Mouse (Mus musculus) lung, postnatal 25 days (tissue): Measurements from ENCODE around the gene Tesmin.

ENCODE experiments used
- DNase-seq: peaks from one replicate; pipeline ENCODE4 v3.0.0; 2022; ENCODE audit warnings: low spot score

Tesmin gene

DNA sequence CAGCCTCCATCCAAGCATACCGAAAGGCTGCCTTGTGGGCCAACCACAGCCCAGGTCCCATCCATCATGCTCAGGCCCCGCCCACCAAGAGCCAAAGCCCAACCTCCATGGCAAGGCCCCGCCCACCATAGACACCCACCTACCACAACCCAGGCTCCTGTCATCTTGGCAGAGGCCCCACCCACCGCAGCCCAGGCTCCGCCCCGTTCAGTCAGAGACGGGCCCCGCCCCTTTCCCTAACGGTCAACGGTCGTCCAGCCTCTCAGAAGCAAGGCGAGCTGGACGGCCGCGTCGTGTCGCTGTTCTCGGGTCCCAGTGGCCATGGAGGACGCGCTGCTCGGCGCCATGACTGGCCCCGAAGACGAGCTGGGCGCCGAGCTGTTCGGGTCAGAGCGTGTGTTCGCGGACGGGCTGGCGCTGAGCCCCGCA is at the start of gene Tesmin:
Tesmin (plus strand) TSS at position 229 of the 429 bp plus-strand sequence.
- DNase-seq, result peak; percentile 85

DNA sequence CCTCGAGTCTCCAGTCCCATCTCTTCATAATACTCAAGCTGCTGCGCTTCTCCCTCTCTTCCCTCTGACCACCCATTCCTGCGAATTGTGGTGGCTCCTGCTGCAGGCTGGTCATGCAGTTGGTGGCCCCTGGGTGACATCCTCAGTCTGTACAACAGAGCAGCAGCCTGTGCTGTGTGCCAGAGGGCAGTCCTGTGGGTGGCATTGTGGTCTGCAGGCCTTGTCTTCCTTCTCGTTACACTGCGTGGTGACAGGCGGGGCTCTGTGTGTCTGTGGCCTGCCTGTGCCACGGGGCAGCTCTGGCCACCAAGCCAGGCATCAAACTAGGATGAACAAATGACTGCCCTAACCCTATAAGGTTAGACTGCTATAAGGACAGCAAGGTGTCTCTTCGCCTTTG is 49.5 kb upstream of the Tesmin start:
- DNase-seq, result peak; percentile 32

DNA sequence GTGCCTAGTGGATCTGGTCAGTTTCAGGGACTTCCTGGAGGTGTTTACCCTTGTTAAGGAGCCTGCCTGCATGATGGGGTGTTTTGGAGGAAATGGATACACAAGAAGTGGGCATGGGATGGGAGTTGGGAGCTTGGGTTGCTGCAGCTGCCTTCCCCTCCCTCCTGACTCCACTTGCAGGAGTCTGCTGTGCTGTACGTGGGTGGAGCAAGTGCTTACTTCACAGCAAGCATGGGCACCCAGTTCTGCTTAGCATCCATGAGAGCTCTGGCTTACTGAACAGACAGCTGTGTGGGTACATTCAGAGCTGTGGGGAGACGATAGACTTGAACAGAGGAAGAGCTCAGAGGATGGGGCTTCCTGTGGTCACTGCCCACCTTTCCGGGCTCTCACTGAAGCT is 47.6 kb upstream of the Tesmin start:
- DNase-seq, result no peak

DNA sequence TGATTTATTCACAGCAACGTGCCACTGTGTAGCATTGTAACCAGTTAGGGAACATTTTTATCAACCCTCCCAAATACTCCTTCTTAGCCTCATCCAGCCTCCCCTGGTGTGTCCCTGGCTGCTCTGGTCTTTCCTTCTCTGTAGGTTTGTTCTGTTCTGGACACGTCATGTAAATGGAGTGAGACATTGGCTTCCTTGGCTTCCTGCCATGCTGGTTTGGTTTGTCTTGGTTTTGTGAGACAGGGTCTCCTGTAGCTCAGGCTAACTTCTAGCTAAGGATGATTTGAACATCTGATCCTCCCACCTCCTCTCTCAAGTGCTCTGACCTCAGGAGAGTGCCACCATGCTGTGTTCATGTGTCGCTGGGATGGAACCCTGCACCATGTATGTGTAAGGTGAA is 44.7 kb upstream of the Tesmin start:
- DNase-seq, result no peak

DNA sequence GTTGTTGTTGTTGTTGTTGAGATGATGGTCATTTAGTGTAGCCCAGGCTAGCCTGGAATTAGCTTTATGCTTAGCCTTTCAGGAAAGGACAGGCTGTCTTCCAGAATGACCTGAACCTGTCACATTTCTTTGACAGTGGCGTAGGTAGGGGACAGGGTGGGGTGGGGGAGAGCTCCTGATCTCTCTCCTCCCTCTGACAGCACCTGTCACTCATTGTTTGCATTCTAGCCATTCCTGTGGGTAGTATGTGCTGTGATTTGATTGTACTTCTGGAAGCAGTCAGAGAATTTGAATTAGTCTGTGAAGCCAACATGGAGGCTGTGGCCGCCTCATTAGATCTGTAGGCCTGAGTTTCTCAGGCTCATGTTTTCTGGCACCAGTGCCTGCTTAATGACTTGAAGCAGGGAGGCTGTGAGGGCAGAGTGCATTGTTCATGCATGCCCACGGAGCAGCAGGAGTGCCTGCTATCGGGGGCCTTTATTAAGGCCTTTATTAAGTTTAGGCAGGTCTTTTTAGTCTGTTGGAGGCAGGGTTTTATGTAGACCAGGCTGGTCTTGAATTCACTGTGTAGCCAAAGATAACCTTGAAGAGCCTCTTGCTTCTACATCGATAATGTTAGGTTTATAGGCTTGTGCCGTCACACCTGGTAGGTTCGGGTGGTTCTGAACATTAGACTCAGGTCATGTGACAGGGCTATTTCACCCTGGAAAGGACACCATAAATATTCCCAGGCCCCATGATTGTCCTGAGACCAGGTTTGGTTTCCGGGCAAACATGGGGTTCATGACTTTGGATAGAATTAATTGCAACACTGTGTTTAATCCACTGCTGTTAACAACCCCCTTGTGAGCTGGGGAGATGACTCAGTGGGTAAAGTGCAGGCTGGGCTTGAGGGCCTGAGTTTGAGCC is 43.8 kb upstream of the Tesmin start:
- no peak for DNase-seq

DNA sequence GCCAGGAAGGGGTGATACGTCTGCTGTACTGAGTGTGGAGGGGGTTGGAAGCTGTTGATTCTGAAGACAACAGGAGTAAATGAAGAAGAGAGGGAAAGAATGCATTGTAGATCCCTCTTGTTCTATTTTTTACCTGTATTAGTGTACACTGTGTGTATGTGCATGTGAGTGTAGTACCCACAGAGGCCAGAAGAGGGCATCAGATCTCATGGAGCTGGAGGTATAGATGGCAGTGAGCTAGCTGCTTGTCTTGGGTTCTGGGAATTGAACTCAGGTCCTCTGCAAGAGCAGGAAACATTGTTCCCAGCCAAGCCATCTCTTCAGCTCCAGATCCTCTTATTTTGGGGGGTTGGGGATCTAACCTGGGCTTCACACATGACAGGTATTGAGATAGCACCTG is 40.9 kb upstream of the Tesmin start:
- DNase-seq, result no peak

DNA sequence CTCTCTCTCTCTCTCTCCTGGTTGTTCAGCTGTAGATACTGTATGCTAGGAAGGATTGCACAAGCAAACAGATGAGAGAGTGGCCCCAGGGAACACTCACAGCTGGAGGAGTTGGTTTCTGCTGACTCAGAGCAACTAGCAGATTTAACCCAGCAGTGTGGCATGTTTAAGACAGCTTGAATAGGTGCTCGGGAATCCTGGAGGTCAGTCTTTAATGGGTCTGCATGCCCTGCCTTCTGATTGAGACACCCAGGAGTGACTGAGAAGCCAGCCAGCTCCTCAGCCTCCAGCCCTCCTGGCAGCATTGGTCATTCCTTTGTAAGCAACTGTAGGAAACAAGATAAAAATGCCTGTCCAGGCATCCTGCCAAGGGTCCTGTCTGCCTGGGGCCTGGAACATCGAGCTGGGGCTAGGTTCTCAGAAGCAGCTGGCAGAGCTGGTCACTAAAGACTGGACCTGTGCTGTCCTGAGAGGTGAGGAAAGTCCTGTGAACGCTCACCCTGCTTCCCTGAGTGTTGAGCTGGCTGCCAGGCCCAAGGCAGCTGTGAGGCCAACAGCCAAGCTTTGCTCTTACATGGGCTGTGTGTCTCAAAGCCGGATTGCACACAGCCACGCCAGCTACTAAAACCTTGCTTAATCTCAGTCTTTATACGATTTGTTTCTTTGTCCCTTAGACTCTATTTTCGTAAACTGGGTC is 35.1 kb upstream of the Tesmin start:
- DNase-seq, result peak; percentile 81

DNA sequence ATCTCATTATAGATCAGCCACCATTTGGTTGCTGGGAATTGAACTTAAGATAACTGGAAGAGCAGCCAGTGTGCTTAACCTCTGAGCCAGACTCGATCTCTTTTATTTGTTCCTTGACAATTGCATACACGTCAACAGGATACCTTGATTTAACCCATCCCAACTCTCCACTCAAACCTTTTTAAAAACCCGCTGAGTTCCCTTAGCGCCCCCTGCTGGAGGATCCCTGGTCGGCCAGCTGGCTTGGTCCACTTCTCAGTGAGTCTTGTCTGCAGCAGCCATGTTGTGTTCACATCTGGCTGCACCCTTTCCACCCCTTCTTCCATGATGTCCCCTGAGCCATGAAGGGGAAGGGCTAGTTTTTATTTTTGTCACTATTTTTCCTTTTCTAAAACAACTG is 33.6 kb upstream of the Tesmin start:
- no peak for DNase-seq

DNA sequence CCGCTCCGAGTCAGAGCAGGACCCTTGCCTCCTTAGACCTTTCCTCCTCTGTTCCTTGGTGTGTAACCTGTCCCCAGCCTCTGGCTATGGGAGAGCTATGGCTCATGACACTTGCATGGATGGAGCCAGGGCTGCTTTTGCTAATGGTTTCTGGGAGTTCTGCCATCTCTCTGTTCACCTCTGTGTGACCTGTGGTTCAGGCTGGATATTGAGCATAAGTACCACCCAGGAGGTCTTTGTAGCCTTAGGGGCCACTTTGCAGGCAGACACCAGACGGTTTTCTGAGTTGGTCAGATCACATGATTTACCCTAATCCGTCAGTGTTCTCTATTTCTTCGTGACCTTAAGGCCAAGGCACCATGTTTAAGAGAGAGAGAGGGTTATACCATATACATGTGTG is 32.1 kb upstream of the Tesmin start:
- no peak for DNase-seq

DNA sequence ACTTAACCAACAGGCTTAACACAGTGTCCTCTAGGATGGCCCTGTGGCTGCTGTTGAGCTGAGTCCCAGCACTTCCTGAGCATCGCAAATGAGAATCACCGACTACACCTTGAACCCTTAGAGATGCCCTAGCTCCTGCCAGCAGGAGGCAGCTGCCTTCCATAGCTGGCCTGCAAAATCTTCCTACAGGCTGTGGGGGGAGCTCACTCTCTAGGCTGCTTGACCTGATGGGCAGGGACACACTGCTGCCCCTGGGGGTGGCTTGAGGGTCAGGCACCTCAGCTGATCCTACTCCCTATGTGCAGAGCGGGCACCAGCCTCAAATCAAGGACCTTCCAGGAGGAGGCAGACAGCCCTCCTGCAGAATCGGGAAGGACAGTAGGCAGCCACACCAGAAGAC is 31.0 kb upstream of the Tesmin start:
- no peak for DNase-seq

DNA sequence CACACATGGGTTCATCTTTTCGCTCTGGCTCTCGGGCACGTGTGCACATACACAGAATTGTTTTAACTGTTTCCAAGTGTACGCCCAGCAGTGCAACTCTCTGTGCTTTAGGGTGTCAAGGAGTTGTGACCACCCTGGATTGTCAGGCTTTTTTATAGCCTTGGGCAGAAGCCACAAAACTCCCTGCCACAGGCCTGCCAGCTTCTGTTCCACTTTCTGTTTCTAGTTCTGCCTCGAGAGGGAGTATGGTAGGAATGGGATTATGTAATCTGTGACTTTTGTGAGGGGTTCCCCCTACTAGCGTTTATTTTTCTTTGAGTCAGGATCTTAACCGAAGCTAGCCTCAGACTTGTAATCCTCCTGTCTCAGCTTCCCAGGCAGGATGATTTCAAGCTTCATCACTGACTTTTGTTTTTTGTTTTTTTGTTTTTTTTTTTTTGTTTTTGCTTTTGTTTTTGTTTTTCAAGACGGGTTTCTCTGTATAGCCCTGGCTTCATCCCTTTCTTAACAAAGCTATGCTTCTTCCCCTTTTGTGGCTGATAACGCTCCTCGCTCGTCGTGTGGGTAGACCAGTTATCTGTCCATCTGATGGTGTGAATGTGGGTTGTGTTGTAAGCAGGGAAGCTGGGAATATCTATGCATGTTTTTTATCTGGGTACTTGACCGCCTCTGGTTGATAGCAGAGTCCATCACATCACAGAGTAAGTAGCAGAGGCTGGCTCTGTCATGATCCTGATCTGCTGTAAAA is 28.6 kb upstream of the Tesmin start:
- DNase-seq, result no peak

DNA sequence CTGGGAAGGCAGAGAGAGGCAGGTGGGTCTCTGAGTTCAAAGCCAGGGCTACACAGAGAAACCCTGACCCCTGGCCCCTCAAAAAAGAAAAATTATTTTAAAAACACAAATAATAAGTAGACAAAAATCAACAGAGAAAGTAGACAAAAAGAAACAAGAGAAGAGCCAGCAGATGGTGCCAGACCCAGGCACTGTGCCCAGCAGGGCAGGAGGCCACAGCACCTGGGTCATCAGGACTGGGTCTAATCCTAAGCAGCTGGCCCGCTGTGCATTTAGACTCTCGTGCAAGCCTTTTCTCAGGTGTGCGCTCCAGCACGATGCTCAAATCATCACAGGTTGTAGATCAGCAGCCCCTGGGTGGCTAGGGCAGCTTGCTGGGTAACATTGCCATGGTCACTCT is 25.1 kb upstream of the Tesmin start:
- no peak for DNase-seq

DNA sequence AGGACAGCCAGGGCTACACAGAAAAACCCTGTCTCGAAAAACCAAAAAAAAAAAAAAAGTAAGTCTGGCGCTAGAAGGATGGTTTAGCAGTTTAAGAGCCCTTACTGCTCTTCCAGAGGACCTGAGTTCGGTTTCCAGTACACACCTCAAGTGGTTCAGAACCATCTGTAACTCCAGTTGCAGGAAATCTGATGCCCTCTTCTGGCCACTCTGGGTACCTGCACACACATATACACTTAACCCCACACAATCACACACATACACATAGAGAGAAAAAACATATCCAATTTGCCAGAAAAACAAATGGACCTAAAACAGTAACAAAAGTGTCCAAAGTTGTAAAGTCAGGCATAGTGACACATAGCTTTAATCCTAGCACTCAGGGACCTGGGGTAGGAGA is 23.6 kb upstream of the Tesmin start:
- no peak for DNase-seq

DNA sequence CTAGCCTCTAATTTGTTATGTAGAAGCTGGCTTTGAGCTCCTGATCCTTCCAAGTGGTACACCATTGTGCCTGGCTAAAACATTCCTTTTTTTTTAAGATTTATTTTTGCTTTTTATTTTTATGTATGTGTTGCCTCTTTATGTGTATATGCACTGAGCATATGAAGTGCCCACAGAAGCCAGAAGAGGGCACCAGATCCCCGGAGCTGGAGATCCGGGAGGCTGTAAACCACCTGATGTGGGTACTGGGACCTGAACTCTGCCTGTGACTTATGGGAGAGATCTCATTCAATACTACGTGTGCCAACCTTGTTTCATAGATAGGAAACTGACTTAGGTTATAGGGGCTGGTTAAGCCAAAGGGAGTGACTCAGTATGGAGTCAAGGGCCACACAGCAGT is 20.4 kb upstream of the Tesmin start:
- DNase-seq, result no peak

DNA sequence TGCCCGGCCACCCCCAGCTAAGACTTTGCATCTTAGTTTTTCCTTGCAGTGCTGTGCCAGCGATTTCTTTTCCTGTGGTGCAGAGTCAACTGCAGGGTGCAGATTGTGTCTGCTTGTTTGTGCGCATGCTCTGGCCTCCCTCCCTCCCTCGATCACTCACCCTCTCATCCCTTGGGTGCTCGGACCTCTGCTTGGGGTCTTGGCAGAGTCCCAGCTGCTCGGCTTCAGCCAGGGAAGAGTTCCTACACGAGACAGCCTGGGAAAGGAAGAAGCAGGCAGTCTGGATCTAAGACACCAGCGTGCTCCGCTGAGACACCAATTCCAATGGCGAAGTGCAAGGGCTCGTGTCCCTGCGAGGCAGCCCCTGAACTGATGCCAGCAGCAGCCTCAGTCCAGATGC is 15.3 kb upstream of the Tesmin start:
- DNase-seq, result no peak

DNA sequence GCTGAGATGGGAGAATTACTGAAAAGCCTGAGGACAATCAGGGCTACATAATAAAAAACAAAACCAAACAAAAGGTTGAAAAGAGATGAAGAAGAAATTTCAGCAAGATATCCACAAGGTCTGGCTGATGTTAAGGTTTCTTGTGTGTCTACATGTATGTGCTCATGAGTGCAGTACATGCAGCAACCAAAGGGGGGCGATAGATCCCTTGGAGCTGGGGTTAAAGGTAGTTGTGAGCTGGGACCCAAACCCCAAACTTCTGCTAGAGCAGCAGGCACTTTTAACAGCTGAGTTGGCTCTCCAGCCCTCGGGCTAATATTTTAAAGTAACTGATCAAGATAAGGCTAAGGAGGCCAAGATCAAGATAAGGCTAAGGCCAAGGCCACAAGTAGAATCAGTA is 14.6 kb upstream of the Tesmin start:
- no peak for DNase-seq

DNA sequence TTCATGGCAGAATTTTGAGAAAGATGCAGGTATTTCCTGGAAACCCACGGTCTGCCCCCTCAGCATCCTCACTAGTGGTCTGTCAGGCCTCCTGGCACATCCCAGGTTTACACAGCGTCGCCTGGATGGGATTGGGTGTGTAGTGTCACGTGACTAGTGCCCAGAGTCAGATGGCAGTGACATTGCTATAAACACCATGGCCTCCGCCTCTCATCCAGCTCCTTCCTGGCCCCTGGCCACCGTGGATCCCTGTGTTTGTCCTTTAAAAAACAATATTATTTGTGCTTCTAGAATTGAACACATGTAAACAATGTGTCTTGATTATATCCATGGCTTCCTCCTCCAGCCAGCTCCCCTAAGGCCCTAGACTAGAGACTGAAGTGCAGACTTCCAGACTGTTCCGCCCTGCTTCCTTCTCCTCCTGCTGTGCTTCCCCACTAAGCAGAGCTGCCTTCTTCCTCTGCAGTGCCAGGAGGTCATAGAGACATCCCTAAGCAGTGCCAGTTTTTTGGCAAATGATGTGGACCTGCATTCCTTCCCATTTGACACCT is 12.6 kb upstream of the Tesmin start:
- peak; percentile 83 for DNase-seq

DNA sequence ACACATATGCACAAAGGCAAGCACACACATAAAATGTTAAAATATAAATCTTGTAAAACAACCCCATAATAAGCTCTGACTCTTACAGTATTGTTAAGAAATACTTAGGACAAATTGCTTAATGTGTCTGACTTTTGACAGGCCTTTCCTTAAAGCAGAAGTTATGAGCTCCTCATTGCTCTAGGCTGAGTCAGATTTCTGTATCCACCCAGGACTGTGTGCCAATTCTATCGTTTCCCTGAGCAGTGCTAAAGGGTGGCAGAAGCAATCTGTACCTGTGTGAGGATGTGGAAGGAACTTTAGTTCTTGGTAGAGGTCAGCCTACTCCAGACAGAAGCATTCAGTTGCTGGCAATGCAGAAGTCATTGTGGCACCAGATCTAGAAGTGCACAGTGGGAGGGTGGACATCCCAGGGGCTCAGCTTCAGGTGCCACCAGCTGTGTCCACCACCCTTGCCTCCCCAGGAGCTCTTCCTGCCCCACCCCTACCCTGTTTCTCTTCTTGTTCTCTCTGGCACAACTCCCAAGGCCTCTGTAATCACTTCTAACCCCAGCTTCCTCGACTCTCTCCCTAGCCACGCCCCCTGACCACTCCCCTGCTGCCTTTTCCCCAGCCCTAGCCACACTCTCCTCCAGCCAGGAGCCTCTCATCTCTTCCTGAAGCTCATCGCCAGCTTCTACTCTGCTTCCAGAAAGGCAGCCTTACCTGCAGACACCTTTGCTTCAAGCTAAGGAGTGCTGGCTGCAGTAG is 11.5 kb upstream of the Tesmin start:
- DNase-seq, result peak; percentile 66

DNA sequence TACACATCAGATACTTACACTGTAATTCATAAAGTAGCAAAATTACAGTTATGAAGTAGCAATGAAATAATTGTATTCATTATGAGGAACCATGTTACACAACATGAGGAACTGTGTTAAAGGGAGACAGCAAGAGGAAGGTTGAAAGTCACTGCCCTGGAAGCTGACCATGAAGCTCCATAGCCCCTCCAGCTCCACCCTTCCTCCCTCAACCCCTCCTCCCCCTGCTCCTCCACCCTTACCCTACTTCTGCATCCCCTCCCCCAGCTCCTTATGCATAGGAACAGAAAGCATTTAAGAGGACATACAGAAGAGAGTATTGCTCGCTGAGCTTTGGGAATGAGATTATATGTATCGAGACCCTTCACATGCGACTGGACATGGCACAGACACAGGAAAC is 10.0 kb upstream of the Tesmin start:
- DNase-seq, result peak; percentile 21

DNA sequence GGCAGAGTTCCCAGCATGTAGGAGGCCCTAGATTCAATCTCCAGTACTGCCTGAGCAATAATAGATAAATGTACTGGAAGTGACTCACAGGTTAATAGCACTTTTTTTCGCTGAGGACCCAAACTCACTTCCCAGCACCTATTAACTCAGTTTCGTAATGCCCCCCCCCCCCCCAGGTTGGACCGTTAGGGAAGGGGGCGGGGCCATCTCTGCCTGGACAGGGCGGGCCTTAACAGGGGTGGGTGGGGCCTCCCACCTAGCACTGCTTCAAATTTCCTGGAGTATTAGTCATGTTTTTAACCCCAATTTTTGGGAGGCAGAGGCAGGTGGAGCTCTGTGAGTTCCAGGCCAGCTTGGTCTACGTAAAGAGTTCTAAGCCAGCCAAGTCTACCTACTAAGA is 596 bp upstream of the Tesmin start:
- no peak for DNase-seq

DNA sequence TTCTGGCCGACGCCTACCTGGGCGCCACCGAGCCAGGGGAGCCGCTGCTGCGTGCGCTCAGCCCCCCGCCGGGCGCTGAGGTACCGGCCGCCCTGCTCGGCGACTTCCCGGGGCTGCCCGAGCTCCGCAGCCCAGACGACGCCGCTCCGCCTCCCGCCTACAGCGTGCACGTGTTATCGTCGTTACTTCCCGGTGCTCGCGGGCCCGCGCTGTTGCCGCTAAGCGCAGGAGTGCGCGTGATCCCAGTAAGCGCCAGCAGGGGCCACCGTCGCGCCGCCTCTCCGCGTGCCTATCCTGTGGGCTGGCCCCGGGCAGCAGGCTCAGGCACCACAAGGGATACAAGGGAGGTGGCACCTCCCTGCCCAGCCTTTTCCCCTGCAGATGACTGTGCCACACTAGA is 432 bp downstream of the Tesmin start:
- DNase-seq, result peak; percentile 92

DNA sequence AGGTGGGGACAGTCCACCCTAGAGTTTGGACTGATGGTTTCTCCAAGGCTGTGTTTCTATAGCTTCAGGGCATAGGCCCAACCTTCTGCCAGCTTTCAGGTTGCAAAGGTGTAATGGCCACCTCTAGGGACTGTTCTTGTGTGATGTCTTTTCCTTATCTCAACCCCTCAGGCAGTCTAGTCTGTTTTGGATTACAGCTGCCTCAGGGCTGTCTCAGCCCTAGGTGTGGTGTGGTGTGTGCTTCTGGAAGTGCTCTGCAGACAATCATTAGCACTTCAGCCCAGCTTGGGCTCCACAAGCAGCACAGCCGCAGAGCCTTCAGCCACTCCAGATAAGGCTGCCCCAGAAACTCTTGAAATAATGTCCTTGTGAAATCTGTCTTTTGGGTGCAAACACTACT is 3.7 kb downstream of the Tesmin start:
- no peak for DNase-seq
